Mouse (Mus musculus): ENCODE measurements at regions not wholly inside any gene's neighbourhood (a gene's known extent, or its start where the extent isn't known, plus 50 kb on each side); places are given as distances from the start of the nearest gene placed in this dataset.
"Not testable (repeated sequence)": the region's sequence is repeated elsewhere in the genome, so short reads cannot be mapped to it uniquely, and the experiment has no call there.

- intact Hi-C loops (cut with DNase I), result no loop called here
- DNase-seq, result no peak
These were observed 639.7 kb downstream of the Cdh10 start for GRCm38 (mm10) chr15:19458485-19458884.

- DNase-seq, result peak; percentile 5
- intact Hi-C loops (cut with DNase I), result loop anchor here (10.0 kb wide), 1 partner anchor 1931 kb away; no protein-coding TSS in a partner anchor
These were observed 654.8 kb downstream of the Cdh10 start for GRCm38 (mm10) chr15:19473521-19473920.

- intact Hi-C loops (cut with DNase I); DNase-seq: not testable (repeated sequence)
These were observed 674.8 kb downstream of the Cdh10 start for GRCm38 (mm10) chr15:19493556-19493955.

- DNase-seq, result peak; percentile 2
- intact Hi-C loops (cut with DNase I), result no loop called here
These were observed 700.6 kb downstream of the Cdh10 start for GRCm38 (mm10) chr15:19519377-19519776.

- DNase-seq, result no peak
- intact Hi-C loops (cut with DNase I), result no loop called here
These were observed 721.9 kb downstream of the Cdh10 start for GRCm38 (mm10) chr15:19540676-19541075.

GRCm38 (mm10) chr15:19549757-19550156 is 731.0 kb downstream of the Cdh10 start:
- intact Hi-C loops (cut with DNase I), result no loop called here
- no peak for DNase-seq

- intact Hi-C loops (cut with DNase I), result no loop called here
- no peak for DNase-seq
These were observed 766.0 kb downstream of the Cdh10 start for GRCm38 (mm10) chr15:19584769-19585168.

- no peak for DNase-seq
- intact Hi-C loops (cut with DNase I), result no loop called here
These were observed 766.5 kb downstream of the Cdh10 start for GRCm38 (mm10) chr15:19585281-19585680.

GRCm38 (mm10) chr15:19593746-19594145 is 775.0 kb downstream of the Cdh10 start:
- intact Hi-C loops (cut with DNase I), result no loop called here
- no peak for DNase-seq

GRCm38 (mm10) chr15:19622367-19622766 is 803.6 kb downstream of the Cdh10 start:
- DNase-seq; intact Hi-C loops (cut with DNase I): not testable (repeated sequence)

- intact Hi-C loops (cut with DNase I), result no loop called here
- DNase-seq, result no peak
These were observed 781.7 kb upstream of the Cdh12 start for GRCm38 (mm10) chr15:19667380-19667779.

- DNase-seq, result no peak
- intact Hi-C loops (cut with DNase I), result no loop called here
These were observed 773.5 kb upstream of the Cdh12 start for GRCm38 (mm10) chr15:19675545-19675944.

GRCm38 (mm10) chr15:19687239-19687638 is 761.8 kb upstream of the Cdh12 start:
- no peak for DNase-seq
- intact Hi-C loops (cut with DNase I), result no loop called here

GRCm38 (mm10) chr15:19711764-19712163 is 737.3 kb upstream of the Cdh12 start:
- intact Hi-C loops (cut with DNase I), result no loop called here
- no peak for DNase-seq
